Mouse (Mus musculus) large intestine, adult 2 months (tissue): ENCODE data around the gene Pdzd11. TPM values are rescaled to one million over a fixed set of nuclear protein-coding genes. Genes with fewer than 3 reads are reported as not detected.

Experiments
- DNase-seq: peaks from one replicate; pipeline ENCODE4 v3.0.0-alpha.2; 2012; ENCODE audit warnings: low read depth, low spot score
- WGBS: fragments of 180-500 bp; shearing (Covaris S2); methylation state at CpG from one replicate; pipeline ENCODE4 v1.1.7; 2018; 5-methylcytosine and 5-hydroxymethylcytosine counted together
- polyA plus RNA-seq: library from polyadenylated mRNA; depleted of rRNA; stranded (reverse); fragments of >200 nt; gene quantifications from 2 replicates; pipeline ENCODE4 v1.2.3, GENCODE M21; 2012; rRNA removed

Pdzd11 gene
- 24.8 and 30.5 TPM in 2 replicates for polyA plus RNA-seq

- WGBS: 18% methylated on average over 62 of the region's 62 CpGs
- DNase-seq: peak; percentile 80
Measured at GRCm38 (mm10) chrX:100625802-100626793, at the start of gene Pdzd11. Gene Pdzd11, minus strand, starts transcription at chrX:100626568.

GRCm38 (mm10) chrX:100664825-100665224 lies 38.5 kb upstream of the Pdzd11 start:
- no peak for DNase-seq
- WGBS: 58% methylated on average over 2 of the region's 2 CpGs

GRCm38 (mm10) chrX:100652848-100653247 lies 26.5 kb upstream of the Pdzd11 start:
- no peak for DNase-seq

GRCm38 (mm10) chrX:100638477-100638876 lies 12.1 kb upstream of the Pdzd11 start:
- WGBS: 92% methylated on average over 8 of the region's 8 CpGs
- no peak for DNase-seq

- 83% methylated on average over 2 of the region's 2 CpGs for WGBS
- DNase-seq: no peak
Measured at GRCm38 (mm10) chrX:100629076-100629475, 2.7 kb upstream of the Pdzd11 start.

- WGBS: 19% methylated on average over 3 of the region's 3 CpGs
- no peak for DNase-seq
Measured at GRCm38 (mm10) chrX:100625546-100625801, 894 bp downstream of the Pdzd11 start, which contains the start of gene Kif4. Gene Kif4, plus strand, starts transcription at chrX:100625737.

- WGBS: 29% methylated on average over 7 of the region's 7 CpGs
- DNase-seq: no peak
Measured at GRCm38 (mm10) chrX:100625146-100625545, 1.2 kb downstream of the Pdzd11 start.

GRCm38 (mm10) chrX:100624242-100624641 lies 2.1 kb downstream of the Pdzd11 start:
- no peak for DNase-seq
- WGBS: 85% methylated on average over 4 of the region's 4 CpGs

GRCm38 (mm10) chrX:100621366-100621765 lies 5.0 kb downstream of the Pdzd11 start:
- 48% methylated on average over 2 of the region's 2 CpGs for WGBS
- DNase-seq: no peak

GRCm38 (mm10) chrX:100618488-100618887 lies 7.9 kb downstream of the Pdzd11 start:
- 45% methylated on average over 3 of the region's 3 CpGs for WGBS
- DNase-seq: no peak

- DNase-seq: no peak
- WGBS: 84% methylated on average over 1 of the region's 1 CpGs
Measured at GRCm38 (mm10) chrX:100605314-100605713, 21.1 kb downstream of the Pdzd11 start, which contains the start of gene Arr3. Gene Arr3, plus strand, starts transcription at chrX:100605497.

- WGBS: 67% methylated on average over 4 of the region's 4 CpGs
- no peak for DNase-seq
Measured at GRCm38 (mm10) chrX:100599755-100600154, 26.6 kb downstream of the Pdzd11 start.

GRCm38 (mm10) chrX:100597439-100597838 lies 28.9 kb downstream of the Pdzd11 start:
- 23% methylated on average over 5 of the region's 5 CpGs for WGBS
- DNase-seq: no peak

GRCm38 (mm10) chrX:100594791-100595190 lies 31.6 kb downstream of the Pdzd11 start, which contains the start of gene P2ry4:
Gene P2ry4, minus strand, starts transcription at chrX:100594869.
- 32% methylated on average over 4 of the region's 4 CpGs for WGBS
- no peak for DNase-seq

Other genes starting within 250 kb of the Pdzd11 start
- not detected in 2 replicates for gene Otud6a, start 197.6 kb downstream of the Pdzd11 start, polyA plus RNA-seq
- 0.59 and 0.72 TPM in 2 replicates for gene Awat2, start 183.9 kb downstream of the Pdzd11 start, polyA plus RNA-seq
- 27.2 and 32.9 TPM in 2 replicates for gene Igbp1, start 132.3 kb downstream of the Pdzd11 start, polyA plus RNA-seq
- not detected in 2 replicates for gene Dgat2l6, start 101.7 kb downstream of the Pdzd11 start, polyA plus RNA-seq
- not detected in 2 replicates for gene Awat1, start 54.3 kb downstream of the Pdzd11 start, polyA plus RNA-seq
- 4.1 and 10.4 TPM in 2 replicates for gene P2ry4, start 31.7 kb downstream of the Pdzd11 start, polyA plus RNA-seq
- not detected in 2 replicates for gene Arr3, start 21.1 kb downstream of the Pdzd11 start, polyA plus RNA-seq
- 3.1 and 3.9 TPM in 2 replicates for gene Kif4, start 831 bp downstream of the Pdzd11 start, polyA plus RNA-seq
- 9.7 and 42.6 TPM in 2 replicates for gene Gdpd2, start 103.3 kb upstream of the Pdzd11 start, polyA plus RNA-seq
- 24.1 and 52.2 TPM in 2 replicates for gene Dlg3, start 141.2 kb upstream of the Pdzd11 start, polyA plus RNA-seq